Mouse (Mus musculus) liver, embryonic 14.5 days (tissue): ENCODE data around the gene Med11.

Source experiments
- CTCF ChIP-seq: IDR thresholded peaks from 2 replicates; pipeline ENCODE4 v1.5.1; 2016; ENCODE audit warnings: antibody characterized with exemption, low read depth, control low read depth
- EP300 ChIP-seq: IDR thresholded peaks from 2 replicates; pipeline ENCODE4 v1.6.1; 2016; ENCODE audit warnings: antibody characterized with exemption, low read depth

DNA sequence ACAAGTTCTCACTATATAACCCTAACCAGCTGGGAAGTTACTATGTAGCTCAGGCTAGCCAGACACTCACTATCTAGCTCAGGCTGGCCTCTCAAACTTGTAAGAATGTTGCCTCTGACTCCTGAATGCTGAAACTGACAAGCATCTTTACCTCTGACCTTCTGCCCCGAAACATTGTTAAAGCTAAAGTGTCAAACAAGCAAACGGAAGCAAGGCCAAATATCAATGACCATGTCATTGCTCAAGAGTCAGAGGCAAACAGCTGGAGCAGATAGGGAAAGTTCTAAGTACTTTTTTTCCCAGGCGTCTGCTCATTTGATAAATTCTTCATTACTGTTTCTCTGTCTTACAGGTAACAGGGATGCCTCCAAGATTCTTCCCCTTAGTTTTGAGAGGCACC lies 50.3 kb downstream of the Med11 start:
- TF ChIP-seq CTCF (no peak), EP300 (no peak)
